ENCODE assay signal across 8 mouse cellular contexts in the genomic region with DNA sequence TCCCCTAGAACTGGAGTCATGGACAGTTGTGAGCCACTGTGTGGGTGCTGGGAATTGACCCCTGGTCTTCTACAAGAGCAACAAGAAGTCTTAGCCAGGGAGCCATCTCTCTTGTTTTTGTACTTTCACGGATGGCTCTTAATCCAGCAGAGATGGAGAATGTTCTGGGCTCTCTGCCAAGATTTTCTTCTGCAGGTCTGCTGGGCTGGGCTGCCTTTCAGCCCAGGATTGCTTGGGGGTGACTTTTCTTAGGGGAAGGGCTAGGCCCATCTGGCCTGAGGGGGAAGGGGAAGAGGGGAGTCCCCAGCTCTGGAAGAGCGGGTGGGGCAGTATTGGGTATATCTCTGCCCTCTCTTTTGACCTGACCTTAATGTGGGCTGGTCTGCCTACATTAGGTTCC. TPM values are rescaled to one million over a fixed set of nuclear protein-coding genes. Genes with fewer than 3 reads are reported as not detected.
DNase-seq lines count a peak whose midpoint lies in the region; ATAC-seq lines count a peak whose summit lies in the region.

No protein-coding gene starts in this region.

- peaks cover 47% of the 10 kb centered on the region for H3K4me1 ChIP-seq in lung, embryonic 15.5 days
- H3K4me1 ChIP-seq in forebrain, embryonic 16.5 days (replicated peaks; ENCODE audit: control insufficient read depth, insufficient read depth, low read length): peaks cover 10% of the 10 kb centered on the region
- H3K4me1 ChIP-seq in stomach, embryonic 15.5 days: peaks cover 33% of the 10 kb centered on the region

- peak; percentile 64; the same call in 1 of the 2 replicates for ATAC-seq in lung, embryonic 15.5 days (ENCODE audit: borderline replicate concordance, extremely low read depth, low FRiP score, low TSS enrichment)
- peak; percentile 57; the same call in 1 of the 2 replicates for ATAC-seq in forebrain, embryonic 16.5 days
- ATAC-seq in stomach, embryonic 15.5 days (ENCODE audit: insufficient read depth, low FRiP score, low read depth): peak; percentile 75

- peak; percentile 63 for DNase-seq in adrenal gland, postnatal 10 days
- no peak for DNase-seq in adrenal gland, adult 18-20 months (ENCODE audit: low spot score in 2 of 2)
- DNase-seq in lung, postnatal 4 days: no peak
- peak; percentile 83 for DNase-seq in kidney, postnatal 14 days
- no peak for DNase-seq in urinary bladder, adult 2 months (ENCODE audit: low spot score)

- peaks cover 10% of the 10 kb centered on the region for H3K36me3 ChIP-seq in lung, embryonic 15.5 days
- peaks cover 7% of the 10 kb centered on the region; the same call in 1 of the 2 replicates for H3K36me3 ChIP-seq in forebrain, embryonic 16.5 days (ENCODE audit: control insufficient read depth, insufficient read depth)
- peaks cover 9% of the 10 kb centered on the region for H3K36me3 ChIP-seq in stomach, embryonic 15.5 days

- H3K4me3 ChIP-seq in lung, embryonic 15.5 days: no peak overlapping the region
- no peak overlapping the region for H3K4me3 ChIP-seq in forebrain, embryonic 16.5 days (replicated peaks; ENCODE audit: low read length)
- H3K4me3 ChIP-seq in stomach, embryonic 15.5 days (replicated peaks): no peak overlapping the region

- H3K4me2 ChIP-seq in lung, embryonic 15.5 days: no peak overlapping the region
- H3K4me2 ChIP-seq in forebrain, embryonic 16.5 days (ENCODE audit: low read length): no peak overlapping the region
- H3K4me2 ChIP-seq in stomach, embryonic 15.5 days: no peak overlapping the region

- WGBS in lung, embryonic 15.5 days: 20% methylated on average over 2 of the region's 2 CpGs
- 27% methylated on average over 2 of the region's 2 CpGs for WGBS in forebrain, embryonic 16.5 days
- 18% methylated on average over 2 of the region's 2 CpGs for WGBS in stomach, embryonic 15.5 days

- no peaks in the 10 kb centered on the region for H3K27me3 ChIP-seq in lung, embryonic 15.5 days
- no peaks in the 10 kb centered on the region for H3K27me3 ChIP-seq in forebrain, embryonic 16.5 days (replicated peaks; ENCODE audit: control insufficient read depth, insufficient read depth, low read length)
- H3K27me3 ChIP-seq in stomach, embryonic 15.5 days (replicated peaks): no peaks in the 10 kb centered on the region

- H3K27ac ChIP-seq in lung, embryonic 15.5 days: peak overlapping the region; percentile 56
- H3K27ac ChIP-seq in forebrain, embryonic 16.5 days (ENCODE audit: low read length): peak overlapping the region; percentile 53; the same call in 1 of the 2 replicates
- peak overlapping the region; percentile 55 for H3K27ac ChIP-seq in stomach, embryonic 15.5 days

- H3K9ac ChIP-seq in lung, embryonic 15.5 days: no peak overlapping the region
- H3K9ac ChIP-seq in forebrain, embryonic 16.5 days (replicated peaks; ENCODE audit: low read depth, low read length): no peak overlapping the region
- no peak overlapping the region for H3K9ac ChIP-seq in stomach, embryonic 15.5 days

- no peaks in the 10 kb centered on the region for H3K9me3 ChIP-seq in lung, embryonic 15.5 days
- no peaks in the 10 kb centered on the region for H3K9me3 ChIP-seq in forebrain, embryonic 16.5 days (ENCODE audit: control insufficient read depth, low read length)
- H3K9me3 ChIP-seq in stomach, embryonic 15.5 days: no peaks in the 10 kb centered on the region

RNA-seq across cellular contexts. Expression of a gene that starts 9.9 kb away (rescaled TPM):
- 100 to 1,000 TPM; 330 to 403 TPM for total RNA-seq in adrenal gland, postnatal 10 days (2021)
- 100 to 1,000 TPM; 374 to 415 TPM for total RNA-seq in adrenal gland, adult 18-20 months (2021)
- polyA plus RNA-seq in lung, embryonic 15.5 days (2015; fragmentation: Nextera tagmentation; extraction: Ambion mirVana): 256 and 265 TPM in 2 replicates
- polyA plus RNA-seq in forebrain, embryonic 16.5 days (2015; fragmentation: Nextera tagmentation; extraction: Ambion mirVana): 329 and 341 TPM in 2 replicates
- 266 and 271 TPM in 2 replicates for polyA plus RNA-seq in stomach, embryonic 15.5 days (2015; fragmentation: Nextera tagmentation; extraction: Ambion mirVana)
- polyA plus RNA-seq in urinary bladder, adult 2 months (2012; rRNA removed): 166 and 206 TPM in 2 replicates

RNA-seq across cellular contexts. Expression of a gene that starts 25.7 kb away (rescaled TPM):
- 100 to 1,000 TPM; 137 to 139 TPM for total RNA-seq in adrenal gland, postnatal 10 days (2021)
- total RNA-seq in adrenal gland, adult 18-20 months (2021): 100 to 1,000 TPM; 124 to 164 TPM
- polyA plus RNA-seq in lung, embryonic 15.5 days (2015; fragmentation: Nextera tagmentation; extraction: Ambion mirVana): 221 and 224 TPM in 2 replicates
- polyA plus RNA-seq in forebrain, embryonic 16.5 days (2015; fragmentation: Nextera tagmentation; extraction: Ambion mirVana): 116 and 124 TPM in 2 replicates
- polyA plus RNA-seq in stomach, embryonic 15.5 days (2015; fragmentation: Nextera tagmentation; extraction: Ambion mirVana): 185 and 189 TPM in 2 replicates
- 217 and 261 TPM in 2 replicates for polyA plus RNA-seq in urinary bladder, adult 2 months (2012; rRNA removed)

Comparison
In these comparisons a context has a peak if more than half of its experiments do, and no peak if none do; other contexts are left out.
1. DNase-seq: peak in adrenal gland, postnatal 10 days (single experiment) and kidney, postnatal 14 days (single experiment); none in adrenal gland, adult 18-20 months (0 of 2), lung, postnatal 4 days (0 of 2) and urinary bladder, adult 2 months (single experiment).
2. Peak in every context shown above with its lines, with median percentiles within 50 percentile points of each other: ATAC-seq and H3K27ac ChIP-seq.